Mouse (Mus musculus): ENCODE data around the gene Calr. TPM values are rescaled to one million over a fixed set of nuclear protein-coding genes. Genes with fewer than 3 reads are reported as not detected.

The Calr gene
- polyA plus RNA-seq (2012; rRNA removed; ENCODE audit: low replicate concordance): 101 and 112 TPM in 2 replicates

GRCm38 (mm10) chr8:84846722-84847572 lies at the start of gene Calr:
Gene Calr (minus strand): TSS chr8:84846934.

GRCm38 (mm10) chr8:84893709-84894134 lies 47.0 kb upstream of the Calr start, which contains the start of gene Gcdh:
Gene Gcdh (minus strand): TSS chr8:84893921.

GRCm38 (mm10) chr8:84871376-84872308 lies 24.9 kb upstream of the Calr start, which contains the start of gene Syce2:
Gene Syce2 (plus strand): TSS chr8:84872111.

GRCm38 (mm10) chr8:84856864-84857441 lies 10.2 kb upstream of the Calr start, which contains the start of gene Farsa:
Gene Farsa (plus strand): TSS chr8:84856989.

GRCm38 (mm10) chr8:84840248-84840999 lies 6.3 kb downstream of the Calr start, which contains the start of gene Rad23a:
Gene Rad23a (minus strand): TSS chr8:84840665.

GRCm38 (mm10) chr8:84831490-84831889 lies 15.2 kb downstream of the Calr start, which contains the start of gene Gadd45gip1:
Gene Gadd45gip1 (plus strand): TSS chr8:84831522.

GRCm38 (mm10) chr8:84822723-84823122 lies 24.0 kb downstream of the Calr start, which contains the start of gene Dand5:
Gene Dand5 (minus strand): TSS chr8:84822823.

GRCm38 (mm10) chr8:84799999-84800831 lies 46.5 kb downstream of the Calr start, which contains the start of gene Nfix:
Gene Nfix (minus strand): TSS chr8:84800344.

Other genes starting within 250 kb of the Calr start
- gene Ier2, start 184.1 kb downstream of the Calr start, polyA plus RNA-seq (2012; rRNA removed; ENCODE audit: low replicate concordance): 43.2 and 55.4 TPM in 2 replicates
- 66.4 and 90.1 TPM in 2 replicates for gene Trmt1, start 160.6 kb downstream of the Calr start, polyA plus RNA-seq (2012; rRNA removed; ENCODE audit: low replicate concordance)
- gene Nacc1, start 159.1 kb downstream of the Calr start, polyA plus RNA-seq (2012; rRNA removed; ENCODE audit: low replicate concordance): 74.5 and 89.2 TPM in 2 replicates
- gene Lyl1, start 145.5 kb downstream of the Calr start, polyA plus RNA-seq (2012; rRNA removed; ENCODE audit: low replicate concordance): 5.6 and 5.9 TPM in 2 replicates
- 0.17 and 0.39 TPM in 2 replicates for gene G430095P16Rik, start 123.9 kb downstream of the Calr start, polyA plus RNA-seq (2012; rRNA removed; ENCODE audit: low replicate concordance)
- gene Nfix, start 46.6 kb downstream of the Calr start, polyA plus RNA-seq (2012; rRNA removed; ENCODE audit: low replicate concordance): 21.9 and 35.0 TPM in 2 replicates
- gene Dand5, start 24.1 kb downstream of the Calr start, polyA plus RNA-seq (2012; rRNA removed; ENCODE audit: low replicate concordance): 2.0 and 2.1 TPM in 2 replicates
- 45.9 and 171 TPM in 2 replicates for gene Gadd45gip1, start 15.4 kb downstream of the Calr start, polyA plus RNA-seq (2012; rRNA removed; ENCODE audit: low replicate concordance)
- gene Rad23a, start 6.3 kb downstream of the Calr start, polyA plus RNA-seq (2012; rRNA removed; ENCODE audit: low replicate concordance): 56.0 and 74.1 TPM in 2 replicates
- 28.8 and 32.6 TPM in 2 replicates for gene Farsa, start 10.1 kb upstream of the Calr start, polyA plus RNA-seq (2012; rRNA removed; ENCODE audit: low replicate concordance)
- gene Syce2, start 25.2 kb upstream of the Calr start, polyA plus RNA-seq (2012; rRNA removed; ENCODE audit: low replicate concordance): 0.37 and 0.95 TPM in 2 replicates
- 105 and 276 TPM in 2 replicates for gene Gcdh, start 47.0 kb upstream of the Calr start, polyA plus RNA-seq (2012; rRNA removed; ENCODE audit: low replicate concordance)
- gene Klf1, start 55.0 kb upstream of the Calr start, polyA plus RNA-seq (2012; rRNA removed; ENCODE audit: low replicate concordance): 0.46 and 0.56 TPM in 2 replicates
- gene Dnase2a, start 61.6 kb upstream of the Calr start, polyA plus RNA-seq (2012; rRNA removed; ENCODE audit: low replicate concordance): 4.7 and 4.8 TPM in 2 replicates
- gene Mast1, start 90.4 kb upstream of the Calr start, polyA plus RNA-seq (2012; rRNA removed; ENCODE audit: low replicate concordance): 0.50 and 0.84 TPM in 2 replicates
- gene Rtbdn, start 100.1 kb upstream of the Calr start, polyA plus RNA-seq (2012; rRNA removed; ENCODE audit: low replicate concordance): 0.12 and 0.13 TPM in 2 replicates
- gene Gm49661, start 122.5 kb upstream of the Calr start, polyA plus RNA-seq (2012; rRNA removed; ENCODE audit: low replicate concordance): 0.79 TPM in 1 of 2 replicates, not detected in the other
- gene Prdx2, start 122.7 kb upstream of the Calr start, polyA plus RNA-seq (2012; rRNA removed; ENCODE audit: low replicate concordance): 72.5 and 105 TPM in 2 replicates
- gene Rnaseh2a, start 122.8 kb upstream of the Calr start, polyA plus RNA-seq (2012; rRNA removed; ENCODE audit: low replicate concordance): 22.7 and 28.7 TPM in 2 replicates
- gene Junb, start 131.8 kb upstream of the Calr start, polyA plus RNA-seq (2012; rRNA removed; ENCODE audit: low replicate concordance): 133 and 294 TPM in 2 replicates
- 46.1 and 61.0 TPM in 2 replicates for gene Hook2, start 143.7 kb upstream of the Calr start, polyA plus RNA-seq (2012; rRNA removed; ENCODE audit: low replicate concordance)
- not detected in 2 replicates for gene Best2, start 167.6 kb upstream of the Calr start, polyA plus RNA-seq (2012; rRNA removed; ENCODE audit: low replicate concordance)
- gene Asna1, start 178.3 kb upstream of the Calr start, polyA plus RNA-seq (2012; rRNA removed; ENCODE audit: low replicate concordance): 72.4 and 89.7 TPM in 2 replicates
- 54.2 and 119 TPM in 2 replicates for gene Trir, start 179.9 kb upstream of the Calr start, polyA plus RNA-seq (2012; rRNA removed; ENCODE audit: low replicate concordance)
- gene Tnpo2, start 190.0 kb upstream of the Calr start, polyA plus RNA-seq (2012; rRNA removed; ENCODE audit: low replicate concordance): 17.4 and 29.4 TPM in 2 replicates
- 69.0 and 116 TPM in 2 replicates for gene Fbxw9, start 213.1 kb upstream of the Calr start, polyA plus RNA-seq (2012; rRNA removed; ENCODE audit: low replicate concordance)
- 1.2 TPM in 1 of 2 replicates, not detected in the other for gene Gm5741, start 221.0 kb upstream of the Calr start, polyA plus RNA-seq (2012; rRNA removed; ENCODE audit: low replicate concordance)
- gene Dhps, start 224.8 kb upstream of the Calr start, polyA plus RNA-seq (2012; rRNA removed; ENCODE audit: low replicate concordance): 46.2 and 54.2 TPM in 2 replicates
- gene Wdr83os, start 233.8 kb upstream of the Calr start, polyA plus RNA-seq (2012; rRNA removed; ENCODE audit: low replicate concordance): 74.0 and 95.6 TPM in 2 replicates
- 18.6 and 23.1 TPM in 2 replicates for gene Wdr83, start 234.4 kb upstream of the Calr start, polyA plus RNA-seq (2012; rRNA removed; ENCODE audit: low replicate concordance)
- gene Man2b1, start 236.3 kb upstream of the Calr start, polyA plus RNA-seq (2012; rRNA removed; ENCODE audit: low replicate concordance): 31.4 and 36.6 TPM in 2 replicates